Mouse (Mus musculus) kidney, adult 2 months (tissue): ENCODE data around the gene Sphk1. TPM values are rescaled to one million over a fixed set of nuclear protein-coding genes. Genes with fewer than 3 reads are reported as not detected.

Experiments used
- DNase-seq: peaks from one replicate; pipeline ENCODE4 v3.0.0; 2021
- H3K27ac ChIP-seq: fragments of 200-500 bp; 2 replicates; pipeline ENCODE4 v1.5.1; 2012; ENCODE audit warnings: low read depth, low read length, control low read depth, inconsistent platforms; ENCODE audit not compliant: insufficient read depth
- H3K27me3 ChIP-seq: fragments of 200-500 bp; replicated peaks from 2 replicates; pipeline ENCODE4 v1.6.1; 2012; ENCODE audit warnings: mild to moderate bottlenecking, moderate library complexity, low read length, inconsistent platforms; ENCODE audit not compliant: control insufficient read depth, insufficient read depth
- H3K36me3 ChIP-seq: fragments of 200-500 bp; 2 replicates; pipeline ENCODE4 v1.6.1; 2012; ENCODE audit warnings: mild to moderate bottlenecking, moderate library complexity, low read length, inconsistent platforms; ENCODE audit not compliant: control insufficient read depth, insufficient read depth
- H3K4me1 ChIP-seq: fragments of 200-500 bp; 2 replicates; pipeline ENCODE4 v1.6.1; 2011; ENCODE audit warnings: low read length; ENCODE audit not compliant: control insufficient read depth, insufficient read depth
- H3K4me3 ChIP-seq: fragments of 200-500 bp; 2 replicates; pipeline ENCODE4 v1.5.1; 2011; ENCODE audit warnings: mild to moderate bottlenecking, low read depth, low read length, control low read depth; ENCODE audit not compliant: insufficient read depth
- CTCF ChIP-seq: fragments of 200-500 bp; conservative IDR thresholded peaks from 2 replicates; pipeline ENCODE4 v1.5.1; 2011; ENCODE audit warnings: low read depth, mild to moderate bottlenecking, control low read depth, low read length, moderate library complexity, mixed read lengths; ENCODE audit not compliant: insufficient read depth, insufficient read length
- POLR2A ChIP-seq: fragments of 200-500 bp; IDR thresholded peaks from one replicate; pipeline ENCODE4 v1.6.1; 2011; ENCODE audit warnings: low read depth, low read length, control low read depth
- WGBS: fragments of 180-500 bp; shearing (Covaris S2); methylation state at CpG from one replicate; pipeline ENCODE4 v1.1.7; 2018; 5-methylcytosine and 5-hydroxymethylcytosine counted together
- polyA plus RNA-seq: library from polyadenylated mRNA; depleted of rRNA; stranded (reverse); fragments of >200 nt; gene quantifications from 2 replicates; pipeline ENCODE4 v1.2.3, GENCODE M21; 2012

Sphk1 gene
- polyA plus RNA-seq, 1 experiment: 9.9 TPM

- no peak for TF ChIP-seq POLR2A
- TF ChIP-seq CTCF: peak; percentile 72
- Histone ChIP-seq H3K27ac (no peak overlapping the region), H3K27me3 (no peaks in the 10 kb centered on the region), H3K4me1 (0 out of 2 replicates have a peak, but pooled peaks cover 6% of the 10 kb centered on the region), H3K4me3 (no peak overlapping the region), H3K36me3 (no peaks in the 10 kb centered on the region)
- peak; percentile 51 for DNase-seq
- WGBS: 28% methylated on average over 12 of the region's 12 CpGs
Measured at GRCm38 (mm10) chr11:116554171-116554878, 23.6 kb downstream of the Sphk1 start.

GRCm38 (mm10) chr11:116555572-116555971 lies 24.8 kb downstream of the Sphk1 start:
- Histone ChIP-seq H3K4me3 (no peak overlapping the region), H3K4me1 (0 out of 2 replicates have a peak, but pooled peaks cover 6% of the 10 kb centered on the region), H3K27ac (no peak overlapping the region), H3K27me3 (no peaks in the 10 kb centered on the region), H3K36me3 (no peaks in the 10 kb centered on the region)
- 54% methylated on average over 1 of the region's 1 CpGs for WGBS
- no peak for DNase-seq
- no peak for TF ChIP-seq POLR2A
- no peak for TF ChIP-seq CTCF

GRCm38 (mm10) chr11:116556308-116556707 lies 25.6 kb downstream of the Sphk1 start:
- Histone ChIP-seq H3K27ac (no peak overlapping the region), H3K4me1 (no peaks in the 10 kb centered on the region), H3K36me3 (no peaks in the 10 kb centered on the region), H3K27me3 (no peaks in the 10 kb centered on the region), H3K4me3 (no peak overlapping the region)
- no peak for TF ChIP-seq POLR2A
- no peak for TF ChIP-seq CTCF
- 61% methylated on average over 6 of the region's 6 CpGs for whole genome bisulfite sequencing
- DNase-seq: no peak

GRCm38 (mm10) chr11:116565283-116566041 lies 34.7 kb downstream of the Sphk1 start:
- TF ChIP-seq CTCF: no peak
- no peak for TF ChIP-seq POLR2A
- H3K27ac ChIP-seq: no peak overlapping the region

GRCm38 (mm10) chr11:116567531-116567930 lies 36.8 kb downstream of the Sphk1 start:
- WGBS: 77% methylated on average over 8 of the region's 8 CpGs
- TF ChIP-seq POLR2A (no peak), CTCF (no peak)
- H3K4me3 ChIP-seq: no peak overlapping the region

More at GRCm38 (mm10) chr11:116565283-116566041, 34.7 kb downstream of the Sphk1 start:
- no peak overlapping the region for H3K4me3 ChIP-seq
- H3K36me3 ChIP-seq: no peaks in the 10 kb centered on the region
- DNase-seq: no peak
- H3K4me1 ChIP-seq: no peaks in the 10 kb centered on the region
- H3K27me3 ChIP-seq: no peaks in the 10 kb centered on the region
- WGBS: 57% methylated on average over 7 of the region's 7 CpGs

GRCm38 (mm10) chr11:116570821-116571220 lies 40.1 kb downstream of the Sphk1 start:
- no peak overlapping the region for H3K4me3 ChIP-seq
- H3K36me3 ChIP-seq: no peaks in the 10 kb centered on the region
- H3K27ac ChIP-seq: no peak overlapping the region
- WGBS: 85% methylated on average over 7 of the region's 7 CpGs
- no peaks in the 10 kb centered on the region for H3K27me3 ChIP-seq
- TF ChIP-seq CTCF (no peak), POLR2A (no peak)
- DNase-seq: no peak
- peaks cover 5% of the 10 kb centered on the region; the same call in 1 of the 2 replicates for H3K4me1 ChIP-seq

More at GRCm38 (mm10) chr11:116567531-116567930, 36.8 kb downstream of the Sphk1 start:
- H3K27ac ChIP-seq: no peak overlapping the region
- H3K4me1 ChIP-seq: no peaks in the 10 kb centered on the region
- no peaks in the 10 kb centered on the region for H3K36me3 ChIP-seq
- DNase-seq: no peak
- H3K27me3 ChIP-seq: no peaks in the 10 kb centered on the region

- Histone ChIP-seq H3K36me3 (no peaks in the 10 kb centered on the region), H3K4me3 (no peak overlapping the region), H3K27ac (no peak overlapping the region), H3K4me1 (peaks cover 5% of the 10 kb centered on the region; the same call in 1 of the 2 replicates), H3K27me3 (no peaks in the 10 kb centered on the region)
- 79% methylated on average over 19 of the region's 19 CpGs for WGBS
- no peak for DNase-seq
- TF ChIP-seq CTCF (no peak), POLR2A (no peak)
Measured at GRCm38 (mm10) chr11:116571767-116572679, 41.3 kb downstream of the Sphk1 start.
